Mouse (Mus musculus) limb, embryonic 11.5 days (tissue): Measurements from ENCODE around the gene Pgd. TPM values are rescaled to one million over a fixed set of nuclear protein-coding genes. Genes with fewer than 3 reads are reported as not detected.

ENCODE experiments used
- polyA plus RNA-seq: library from polyadenylated mRNA; unstranded; fragments of >200 nt; fragmentation: Nextera tagmentation; extraction: Ambion mirVana; gene quantifications from 2 replicates; pipeline ENCODE4 v1.2.1, GENCODE M21; 2014

Pgd gene
- polyA plus RNA-seq, 1 experiment from 2014 or later = 57.2 TPM

Other genes with a start within 250 kb of the Pgd start
- 41.1 and 41.6 TPM in 2 replicates for gene Pex14, start 66.9 kb downstream of the Pgd start, polyA plus RNA-seq
- gene Dffa, start 62.6 kb downstream of the Pgd start, polyA plus RNA-seq = 25.7 and 28.6 TPM in 2 replicates
- gene Cort, start 40.0 kb downstream of the Pgd start, polyA plus RNA-seq = 0.70 TPM in 1 of 2 replicates, not detected in the other
- 53.7 and 54.1 TPM in 2 replicates for gene Cenps, start 29.1 kb downstream of the Pgd start, polyA plus RNA-seq
- gene Kif1b, start 140.9 kb upstream of the Pgd start, polyA plus RNA-seq = 35.6 and 41.7 TPM in 2 replicates